Mouse (Mus musculus) forebrain, embryonic 13.5 days (tissue): Measurements from ENCODE around the gene Ubap1l. TPM values are rescaled to one million over a fixed set of nuclear protein-coding genes. Genes with fewer than 3 reads are reported as not detected.

ENCODE experiments used
- ATAC-seq: fragments of 200-750 bp; cut with Nextera tagmentation; 2 replicates; pipeline ENCODE4 v1.8.0; 2017
- H3K27ac ChIP-seq: fragments of 300-500 bp; sonication (generic); 2 replicates; pipeline ENCODE4 v1.5.1; 2015; ENCODE audit warnings: inconsistent platforms, mild to moderate bottlenecking, moderate library complexity
- H3K27me3 ChIP-seq: fragments of 300-500 bp; sonication (generic); 2 replicates; pipeline ENCODE4 v1.6.1; 2015; ENCODE audit warnings: mild to moderate bottlenecking, inconsistent platforms
- H3K36me3 ChIP-seq: fragments of 300-500 bp; sonication (generic); 2 replicates; pipeline ENCODE4 v1.6.1; 2015; ENCODE audit warnings: mild to moderate bottlenecking, inconsistent platforms; ENCODE audit not compliant: poor library complexity, severe bottlenecking
- H3K4me1 ChIP-seq: fragments of 300-500 bp; sonication (generic); 2 replicates; pipeline ENCODE4 v1.6.1; 2015; ENCODE audit warnings: inconsistent platforms
- H3K4me2 ChIP-seq: fragments of 300-500 bp; sonication (generic); 2 replicates; pipeline ENCODE4 v1.6.1; 2015; ENCODE audit warnings: inconsistent platforms, mild to moderate bottlenecking, moderate library complexity
- H3K4me3 ChIP-seq: fragments of 300-500 bp; sonication (generic); 2 replicates; pipeline ENCODE4 v1.5.1; 2015; ENCODE audit warnings: mild to moderate bottlenecking, inconsistent platforms
- H3K9ac ChIP-seq: fragments of 300-500 bp; sonication (generic); 2 replicates; pipeline ENCODE4 v1.6.1; 2015; ENCODE audit warnings: mild to moderate bottlenecking, inconsistent platforms
- H3K9me3 ChIP-seq: fragments of 300-500 bp; sonication (generic); replicated peaks from 2 replicates; pipeline ENCODE4 v1.6.1; 2016; ENCODE audit warnings: inconsistent platforms
- WGBS: fragments of 180-500 bp; shearing (Covaris S2); methylation state at CpG from one replicate; pipeline ENCODE4 v1.1.7; 2015; 5-methylcytosine and 5-hydroxymethylcytosine counted together
- polyA plus RNA-seq: library from polyadenylated mRNA; unstranded; fragments of >200 nt; fragmentation: Nextera tagmentation; extraction: Ambion mirVana; gene quantifications from 2 replicates; pipeline ENCODE4 v1.2.1, GENCODE M21; 2015

The Ubap1l gene
- polyA plus RNA-seq, 1 experiment from 2014 or later: 0.30 TPM

DNA sequence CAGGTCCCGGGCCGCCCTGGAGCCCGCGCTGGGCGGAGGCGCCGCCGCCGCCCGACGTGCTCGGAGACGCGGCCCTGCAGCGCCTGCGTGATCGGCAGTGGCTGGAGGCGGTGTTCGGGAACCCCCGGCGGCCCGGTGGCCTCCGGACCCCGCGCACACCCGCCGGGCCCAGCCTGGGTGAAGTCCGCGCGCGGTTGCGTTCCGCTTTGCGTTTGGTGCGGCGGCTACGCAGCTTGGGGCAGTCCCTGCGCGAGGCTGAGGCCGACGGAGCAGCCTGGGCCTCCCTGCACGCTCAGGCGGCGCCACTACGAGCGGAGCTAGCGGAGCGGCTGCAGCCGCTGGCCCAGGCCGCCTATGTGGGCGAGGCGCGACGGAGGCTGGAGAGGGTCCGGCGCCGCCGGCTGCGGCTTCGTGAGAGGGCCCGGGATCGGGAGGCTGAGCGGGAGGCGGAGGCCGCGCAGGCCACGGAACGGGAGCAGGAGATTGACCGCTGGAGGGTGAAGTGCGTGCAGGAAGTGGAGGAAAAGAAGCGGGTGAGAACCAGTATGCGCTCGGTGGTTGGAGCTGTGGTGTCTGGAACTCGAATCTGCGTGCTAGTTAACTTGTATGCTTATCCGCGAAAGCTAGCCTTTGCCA is 14.2 kb upstream of the Ubap1l start:
- Histone ChIP-seq H3K36me3 (no peaks in the 10 kb centered on the region), H3K9me3 (no peaks in the 10 kb centered on the region), H3K27ac (peak overlapping the region; percentile 95), H3K4me2 (peak overlapping the region; percentile 98), H3K27me3 (no peaks in the 10 kb centered on the region), H3K4me3 (peak overlapping the region; percentile 90), H3K4me1 (peaks cover 20% of the 10 kb centered on the region), H3K9ac (peak overlapping the region; percentile 93)
- under 1% methylated on average over 57 of the region's 77 CpGs for WGBS
- peak; percentile 73 for ATAC-seq

DNA sequence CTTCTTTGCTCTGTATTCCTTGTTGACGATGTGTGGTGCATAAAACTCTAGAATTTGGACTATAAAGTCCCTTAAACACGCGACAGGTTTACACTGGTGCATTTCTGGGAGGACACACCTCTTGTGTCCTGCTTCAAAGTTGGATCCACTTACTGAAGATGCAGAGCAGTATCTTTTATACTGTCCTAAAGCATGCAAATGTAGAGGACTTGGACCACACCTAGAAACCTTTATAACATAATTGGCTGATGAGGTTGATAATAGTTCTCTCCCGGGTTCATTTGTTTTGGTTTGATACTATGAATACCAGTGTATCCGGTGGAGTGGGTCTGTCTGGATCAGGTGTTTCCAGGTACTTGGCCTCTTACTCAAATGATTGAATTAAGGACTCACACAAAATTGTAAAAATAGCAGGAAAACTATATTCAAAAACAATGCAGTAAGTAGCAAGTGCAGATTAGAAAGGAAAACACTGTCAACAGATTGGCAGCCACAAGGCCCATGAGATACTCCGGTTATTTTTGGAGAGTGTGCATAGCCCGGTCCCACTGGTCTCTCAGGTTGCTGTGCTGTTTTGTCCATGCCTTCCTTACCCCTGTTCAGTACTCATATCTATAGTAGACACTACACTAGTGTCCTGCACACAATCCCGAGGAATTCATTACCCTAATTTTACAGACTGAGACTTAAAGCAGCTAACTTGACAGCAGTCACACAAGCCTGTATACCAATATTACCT is 13.6 kb upstream of the Ubap1l start:
- Histone ChIP-seq H3K27ac (peak overlapping the region; percentile 95; the same call in 1 of the 2 replicates), H3K9me3 (no peaks in the 10 kb centered on the region), H3K9ac (peak overlapping the region; percentile 93), H3K4me3 (peak overlapping the region; percentile 90), H3K4me1 (peaks cover 20% of the 10 kb centered on the region), H3K36me3 (no peaks in the 10 kb centered on the region), H3K4me2 (peak overlapping the region; percentile 98), H3K27me3 (no peaks in the 10 kb centered on the region)
- ATAC-seq: no peak
- WGBS: 51% methylated on average over 8 of the region's 8 CpGs

DNA sequence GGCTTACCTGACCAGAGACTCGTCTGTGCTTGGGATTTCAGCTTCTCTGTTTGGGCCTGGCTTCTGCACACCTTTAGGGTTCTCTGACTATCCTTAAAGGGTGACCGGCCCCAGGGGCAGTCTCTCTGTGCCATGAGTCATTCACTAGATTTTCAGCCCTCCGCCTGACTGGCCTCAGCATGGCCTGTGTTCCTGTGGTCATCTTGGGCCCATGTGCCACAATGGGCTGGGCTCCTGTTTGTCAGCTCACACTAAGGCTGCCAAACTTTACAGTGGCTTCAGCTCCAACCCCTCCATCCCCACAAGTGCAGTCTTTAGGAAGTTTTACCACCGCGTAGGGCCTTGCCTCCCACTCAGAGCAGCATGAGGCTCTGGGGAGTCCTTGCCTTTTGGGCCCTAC is 7.6 kb upstream of the Ubap1l start:
- Histone ChIP-seq H3K4me1 (peaks cover 5% of the 10 kb centered on the region), H3K4me3 (no peak overlapping the region), H3K36me3 (peaks cover 38% of the 10 kb centered on the region), H3K27me3 (no peaks in the 10 kb centered on the region), H3K4me2 (no peak overlapping the region), H3K27ac (no peak overlapping the region), H3K9me3 (no peaks in the 10 kb centered on the region), H3K9ac (no peak overlapping the region)
- no peak for ATAC-seq
- 90% methylated on average over 5 of the region's 5 CpGs for WGBS

DNA sequence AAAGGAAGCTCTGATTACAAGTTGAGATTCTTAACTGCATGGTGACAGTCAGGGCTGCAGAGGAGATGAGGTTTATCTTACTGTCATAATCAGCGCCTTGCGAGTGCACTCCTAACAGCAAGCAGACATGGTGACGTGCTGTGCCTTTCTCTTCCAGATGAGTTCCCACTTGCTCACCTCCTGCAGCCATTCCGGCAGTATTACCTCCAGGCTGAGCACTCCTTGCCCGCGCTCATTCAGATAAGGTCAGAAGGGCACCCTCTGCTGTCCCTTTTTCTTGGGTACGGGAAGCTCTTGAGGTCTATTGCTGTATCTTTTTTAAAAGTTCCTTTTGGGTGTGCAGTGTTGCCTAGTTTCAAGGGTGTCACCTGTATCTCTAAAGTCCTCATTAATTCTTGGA is 4.3 kb upstream of the Ubap1l start:
- 91% methylated on average over 7 of the region's 7 CpGs for WGBS
- H3K4me1 ChIP-seq: no peaks in the 10 kb centered on the region
- H3K4me3 ChIP-seq: no peak overlapping the region
- H3K27ac ChIP-seq: no peak overlapping the region
- H3K9ac ChIP-seq: no peak overlapping the region
- no peak overlapping the region for H3K4me2 ChIP-seq
- ATAC-seq: no peak
- no peaks in the 10 kb centered on the region for H3K9me3 ChIP-seq
- H3K36me3 ChIP-seq: peaks cover 69% of the 10 kb centered on the region
- no peaks in the 10 kb centered on the region for H3K27me3 ChIP-seq

DNA sequence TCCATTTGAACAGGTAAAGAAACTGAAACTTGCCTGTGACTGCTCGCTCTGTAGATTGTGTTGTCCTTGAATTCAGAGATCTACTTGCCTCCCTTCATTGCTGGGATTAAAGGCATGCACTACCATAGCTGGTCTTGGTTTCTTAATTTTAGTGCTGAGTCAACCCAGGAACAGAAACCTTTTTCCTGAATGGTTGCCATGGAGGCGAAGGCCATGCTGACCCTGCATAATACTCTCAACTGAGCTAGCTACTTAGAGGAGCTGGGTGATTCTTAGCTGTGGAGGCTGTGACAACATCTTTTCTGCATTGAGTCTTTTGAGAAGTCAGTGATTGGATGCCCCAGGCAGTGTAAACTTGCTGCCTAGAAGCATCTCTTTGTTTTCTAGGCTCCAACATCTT is 3.9 kb upstream of the Ubap1l start:
- Histone ChIP-seq H3K27ac (no peak overlapping the region), H3K4me3 (no peak overlapping the region), H3K36me3 (peaks cover 73% of the 10 kb centered on the region), H3K27me3 (no peaks in the 10 kb centered on the region), H3K4me1 (no peaks in the 10 kb centered on the region), H3K9ac (no peak overlapping the region), H3K4me2 (no peak overlapping the region), H3K9me3 (no peaks in the 10 kb centered on the region)
- ATAC-seq: no peak
- 88% methylated on average over 2 of the region's 2 CpGs for whole genome bisulfite sequencing

GRCm38 (mm10) chr9:65358956-65359480 is 1.8 kb upstream of the Ubap1l start:
- 94% methylated on average over 1 of the region's 1 CpGs for WGBS
- Histone ChIP-seq H3K27ac (no peak overlapping the region), H3K4me3 (no peak overlapping the region), H3K27me3 (no peaks in the 10 kb centered on the region), H3K36me3 (peaks cover 77% of the 10 kb centered on the region), H3K4me1 (no peaks in the 10 kb centered on the region), H3K4me2 (no peak overlapping the region), H3K9ac (no peak overlapping the region), H3K9me3 (no peaks in the 10 kb centered on the region)
- ATAC-seq: no peak

DNA sequence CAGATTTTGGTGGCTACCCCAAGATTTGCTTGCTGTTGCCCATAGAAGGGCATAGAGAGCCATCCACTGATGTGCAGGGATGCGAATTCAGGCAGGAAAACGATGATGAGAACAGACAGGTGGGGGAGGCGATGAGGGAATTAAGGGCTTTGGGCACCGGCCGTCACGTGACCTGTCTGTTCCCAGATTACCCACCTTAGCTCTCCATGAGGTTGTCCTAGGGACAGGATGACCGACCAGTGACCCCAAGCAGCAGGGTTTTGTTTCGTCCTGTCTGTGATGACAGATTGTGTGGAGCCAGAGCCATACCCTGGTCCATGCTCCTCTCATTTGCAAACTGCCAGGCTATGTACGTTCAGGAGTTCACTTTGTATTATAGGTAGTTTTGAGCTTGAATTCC is 2.8 kb downstream of the Ubap1l start:
- peaks cover 48% of the 10 kb centered on the region for H3K36me3 ChIP-seq
- no peaks in the 10 kb centered on the region for H3K9me3 ChIP-seq
- WGBS: 78% methylated on average over 9 of the region's 9 CpGs
- H3K4me2 ChIP-seq: no peak overlapping the region
- no peaks in the 10 kb centered on the region for H3K27me3 ChIP-seq
- no peak overlapping the region for H3K27ac ChIP-seq
- ATAC-seq: no peak
- H3K9ac ChIP-seq: no peak overlapping the region
- no peaks in the 10 kb centered on the region for H3K4me1 ChIP-seq
- no peak overlapping the region for H3K4me3 ChIP-seq

- Histone ChIP-seq H3K9me3 (no peaks in the 10 kb centered on the region), H3K4me2 (no peak overlapping the region), H3K4me1 (no peaks in the 10 kb centered on the region), H3K36me3 (peaks cover 36% of the 10 kb centered on the region), H3K4me3 (no peak overlapping the region), H3K27ac (no peak overlapping the region), H3K27me3 (no peaks in the 10 kb centered on the region), H3K9ac (no peak overlapping the region)
- 91% methylated on average over 7 of the region's 7 CpGs for WGBS
- no peak for ATAC-seq
Observed at GRCm38 (mm10) chr9:65365721-65366120, 4.9 kb downstream of the Ubap1l start.

GRCm38 (mm10) chr9:65371756-65372155 is 10.9 kb downstream of the Ubap1l start:
- no peaks in the 10 kb centered on the region for H3K9me3 ChIP-seq
- H3K4me3 ChIP-seq: no peak overlapping the region
- peaks cover 16% of the 10 kb centered on the region for H3K36me3 ChIP-seq
- H3K9ac ChIP-seq: no peak overlapping the region
- whole genome bisulfite sequencing: 81% methylated on average over 24 of the region's 24 CpGs
- H3K4me1 ChIP-seq: no peaks in the 10 kb centered on the region
- no peak for ATAC-seq
- no peak overlapping the region for H3K27ac ChIP-seq
- no peaks in the 10 kb centered on the region for H3K27me3 ChIP-seq
- no peak overlapping the region for H3K4me2 ChIP-seq

- 72% methylated on average over 4 of the region's 4 CpGs for WGBS
- Histone ChIP-seq H3K27me3 (no peaks in the 10 kb centered on the region), H3K4me1 (no peaks in the 10 kb centered on the region), H3K36me3 (peaks cover 23% of the 10 kb centered on the region), H3K4me3 (no peak overlapping the region), H3K9me3 (no peaks in the 10 kb centered on the region), H3K27ac (no peak overlapping the region), H3K9ac (no peak overlapping the region), H3K4me2 (no peak overlapping the region)
- no peak for ATAC-seq
Observed at GRCm38 (mm10) chr9:65372449-65372848, 11.6 kb downstream of the Ubap1l start.

DNA sequence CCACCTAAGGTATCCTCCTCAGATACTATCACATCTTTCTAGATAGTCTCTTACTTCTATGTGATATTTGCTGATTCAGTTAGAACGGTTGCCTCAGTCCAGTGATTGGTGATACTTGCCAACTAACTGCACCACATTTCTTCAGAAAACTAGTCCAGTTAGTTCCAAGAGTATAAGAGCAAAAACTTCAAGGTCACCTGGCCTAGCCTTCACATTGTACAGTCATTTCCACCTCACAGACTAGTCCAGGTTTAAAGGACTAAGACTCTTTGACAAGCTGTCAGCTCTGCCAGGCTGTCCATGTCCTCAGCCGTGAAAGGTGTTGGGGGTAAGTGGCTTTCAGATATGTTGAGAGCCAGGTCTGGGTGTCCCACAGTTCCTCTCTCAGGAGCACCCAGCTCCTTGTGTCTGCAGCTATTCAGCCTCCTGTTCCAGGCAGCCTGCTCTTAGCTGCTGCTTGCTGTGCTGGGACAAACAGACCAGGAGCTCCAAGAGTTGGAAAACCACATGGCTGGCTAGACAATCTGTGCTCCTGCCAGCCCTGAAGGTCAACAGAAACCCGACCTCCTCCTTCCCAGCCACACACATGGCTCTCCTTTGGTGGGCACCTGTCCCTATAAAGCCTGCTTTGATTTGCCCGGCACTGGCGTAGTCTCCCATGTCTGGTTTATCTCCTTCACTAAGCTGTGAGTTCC is 13.8 kb downstream of the Ubap1l start:
- Histone ChIP-seq H3K36me3 (peaks cover 23% of the 10 kb centered on the region), H3K4me2 (no peak overlapping the region), H3K9ac (no peak overlapping the region), H3K27me3 (no peaks in the 10 kb centered on the region), H3K4me3 (no peak overlapping the region), H3K9me3 (no peaks in the 10 kb centered on the region), H3K4me1 (no peaks in the 10 kb centered on the region), H3K27ac (no peak overlapping the region)
- WGBS: 88% methylated on average over 5 of the region's 5 CpGs
- no peak for ATAC-seq
